Mouse (Mus musculus) midbrain, embryonic 10.5 days (tissue): ENCODE results near the gene 4930507D05Rik. TPM values are rescaled to one million over a fixed set of nuclear protein-coding genes. Genes with fewer than 3 reads are reported as not detected.
"Not testable (repeated sequence)": the region's sequence is repeated elsewhere in the genome, so short reads cannot be mapped to it uniquely, and the experiment has no call there.

ENCODE experiments used
- DNase-seq: peaks from one replicate; pipeline ENCODE4 v3.0.0-alpha.2; 2017; ENCODE audit warnings: low spot score
- H3K27ac ChIP-seq: fragments of 300-500 bp; sonication (generic); replicated peaks from 2 replicates; pipeline ENCODE4 v1.5.1; 2016; ENCODE audit warnings: mild to moderate bottlenecking
- H3K27me3 ChIP-seq: fragments of 300-500 bp; sonication (generic); 2 replicates; pipeline ENCODE4 v1.6.1; 2016; ENCODE audit warnings: low read depth, mild to moderate bottlenecking; ENCODE audit not compliant: poor library complexity, severe bottlenecking
- H3K36me3 ChIP-seq: fragments of 300-500 bp; sonication (generic); 2 replicates; pipeline ENCODE4 v1.6.1; 2016; ENCODE audit warnings: mild to moderate bottlenecking, moderate library complexity
- H3K4me1 ChIP-seq: fragments of 300-500 bp; sonication (generic); 2 replicates; pipeline ENCODE4 v1.6.1; 2016
- H3K4me3 ChIP-seq: fragments of 300-500 bp; sonication (generic); 2 replicates; pipeline ENCODE4 v1.5.1; 2016; ENCODE audit warnings: mild to moderate bottlenecking, moderate library complexity
- H3K9me3 ChIP-seq: fragments of 300-500 bp; sonication (generic); replicated peaks from 2 replicates; pipeline ENCODE4 v1.6.1; 2016; ENCODE audit warnings: mild to moderate bottlenecking
- WGBS: fragments of 180-500 bp; shearing (Covaris S2); methylation state at CpG from one replicate; pipeline ENCODE4 v1.1.7; 2016; 5-methylcytosine and 5-hydroxymethylcytosine counted together
- polyA plus RNA-seq: library from polyadenylated mRNA; unstranded; fragments of >200 nt; fragmentation: Nextera tagmentation; extraction: Ambion mirVana; gene quantifications from 2 replicates; pipeline ENCODE4 v1.2.1, GENCODE M21; 2016

The 4930507D05Rik gene
- polyA plus RNA-seq, 1 experiment from 2014 or later = 1.0 TPM

DNA sequence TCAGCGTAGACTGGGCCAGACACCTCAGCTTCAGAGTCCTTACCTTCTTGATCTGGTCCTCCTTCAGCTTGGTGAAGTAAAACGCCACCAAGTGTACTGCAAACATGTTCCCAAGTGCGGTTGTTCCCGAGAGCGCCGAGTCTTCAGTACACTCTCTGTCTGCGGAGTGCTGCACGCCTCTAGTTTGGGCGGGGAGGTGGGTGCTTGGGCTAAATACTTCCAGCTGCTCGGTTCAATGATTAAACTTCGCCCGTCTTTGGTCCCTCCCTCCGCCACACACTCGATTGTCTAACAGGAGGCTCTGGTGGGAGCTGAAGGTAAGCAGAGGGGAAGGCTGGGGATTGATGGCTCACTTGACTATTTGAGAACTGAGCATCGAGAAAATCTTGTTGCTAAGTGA, 27.0 kb upstream of the 4930507D05Rik start, which contains the start of gene Hkdc1:
Gene Hkdc1 (minus strand): TSS at position 237 of the 400 bp plus-strand sequence.
- H3K27ac ChIP-seq = no peak within 1 kb of the TSS
- 51% methylated on average over 15 of the region's 15 CpGs for WGBS
- no peaks in the 10 kb centered on the region for H3K27me3 ChIP-seq
- peaks cover 8% of the 10 kb centered on the region; the same call in 1 of the 2 replicates for H3K4me1 ChIP-seq
- H3K4me3 ChIP-seq = no peak within 1 kb of the TSS
- no peaks in the 10 kb centered on the region for H3K9me3 ChIP-seq
- H3K36me3 ChIP-seq = no peaks in the 10 kb centered on the region
- DNase-seq = no peak

DNA sequence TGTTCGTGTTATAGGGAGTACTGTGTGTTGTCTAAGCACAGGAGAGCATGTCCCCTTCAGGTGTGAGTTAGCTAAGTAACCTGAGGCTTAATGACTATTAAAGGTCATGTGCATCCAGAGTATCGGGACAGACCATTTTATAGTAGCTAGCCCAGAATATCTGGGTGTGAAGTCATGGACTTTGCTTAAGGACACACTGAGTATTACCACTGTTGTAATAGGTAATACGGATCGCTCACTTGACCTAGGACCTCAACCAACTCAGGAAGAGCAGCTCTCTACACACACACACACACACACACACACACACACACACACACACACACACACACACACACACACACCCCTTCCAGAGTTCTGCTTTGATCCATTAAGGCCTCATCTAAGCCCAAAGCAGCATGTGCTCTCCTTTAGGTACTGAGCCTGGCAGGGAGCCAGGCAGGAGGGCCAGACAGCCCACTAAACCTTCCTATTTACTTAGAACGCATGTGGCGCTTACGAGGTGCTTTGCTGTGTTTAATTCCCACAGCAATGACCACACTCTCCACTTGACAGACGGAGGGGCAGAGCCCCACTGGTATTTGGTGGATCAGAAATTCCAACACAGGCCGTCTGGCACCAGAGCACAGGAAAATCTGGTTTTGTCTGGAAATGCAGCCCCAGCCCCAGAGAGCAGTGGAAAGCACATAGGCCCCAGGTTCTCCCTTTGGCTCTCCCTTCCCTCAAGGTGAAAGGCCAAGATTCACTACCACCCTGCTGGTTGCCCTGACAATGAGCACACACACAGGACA, 24.0 kb upstream of the 4930507D05Rik start:
- no peak overlapping the region for H3K27ac ChIP-seq
- no peak for DNase-seq
- 0 out of 2 replicates have a peak, but pooled peaks cover 8% of the 10 kb centered on the region for H3K4me1 ChIP-seq
- H3K4me3 ChIP-seq = no peak overlapping the region
- H3K9me3 ChIP-seq = no peaks in the 10 kb centered on the region
- WGBS = 54% methylated on average over 9 of the region's 9 CpGs
- no peaks in the 10 kb centered on the region for H3K27me3 ChIP-seq
- H3K36me3 ChIP-seq = peaks cover 28% of the 10 kb centered on the region

DNA sequence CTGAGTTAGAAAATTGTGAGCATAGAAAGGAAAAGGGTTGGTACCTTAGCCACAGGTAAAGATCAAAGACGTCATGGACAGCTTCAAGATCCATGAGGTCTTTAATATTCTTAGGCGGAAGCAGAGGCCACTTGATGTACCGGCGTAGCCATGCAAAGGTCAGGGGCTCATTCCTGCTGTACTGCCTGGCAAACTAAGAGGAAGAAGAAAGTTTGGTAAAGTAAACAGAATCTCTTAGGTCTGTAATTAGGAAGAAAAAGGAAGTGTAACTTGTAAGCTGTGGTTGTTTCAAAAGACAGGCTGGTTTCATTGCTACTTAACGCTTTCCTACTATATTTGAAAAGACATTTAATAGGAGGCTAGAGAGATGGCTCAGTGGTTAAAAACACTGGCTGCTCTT, 18.9 kb upstream of the 4930507D05Rik start:
- WGBS = 96% methylated on average over 5 of the region's 5 CpGs
- H3K36me3 ChIP-seq = peaks cover 79% of the 10 kb centered on the region
- no peaks in the 10 kb centered on the region for H3K27me3 ChIP-seq
- DNase-seq = no peak
- no peaks in the 10 kb centered on the region for H3K9me3 ChIP-seq
- H3K4me3 ChIP-seq = no peak overlapping the region
- H3K27ac ChIP-seq = no peak overlapping the region
- 0 out of 2 replicates have a peak, but pooled peaks cover under 1% of the 10 kb centered on the region for H3K4me1 ChIP-seq

DNA sequence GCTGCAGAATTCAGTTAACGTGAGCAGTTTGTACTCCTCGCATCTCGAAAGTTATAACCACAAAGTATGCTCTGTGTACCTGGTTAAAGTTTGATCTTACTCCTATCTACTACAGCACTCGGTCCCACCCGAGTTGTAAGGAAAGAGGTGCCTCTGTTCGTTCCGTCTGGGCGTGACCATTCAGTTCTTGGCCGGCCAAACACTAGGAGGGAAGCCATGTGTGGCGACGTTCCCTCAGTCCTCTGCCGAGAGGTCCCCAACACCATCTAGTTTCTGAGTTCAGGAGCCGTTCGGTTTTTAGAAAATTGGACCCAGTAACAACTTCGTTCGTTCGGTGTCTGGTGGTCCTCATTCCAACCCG, 971 bp downstream of the 4930507D05Rik start:
- 45% methylated on average over 18 of the region's 18 CpGs for WGBS
- H3K27me3 ChIP-seq = no peaks in the 10 kb centered on the region
- H3K9me3 ChIP-seq = no peaks in the 10 kb centered on the region
- peaks cover 19% of the 10 kb centered on the region for H3K4me1 ChIP-seq
- peaks cover 35% of the 10 kb centered on the region for H3K36me3 ChIP-seq
- peak overlapping the region; percentile 99 for H3K27ac ChIP-seq
- H3K4me3 ChIP-seq = peak overlapping the region; percentile 92
- no peak for DNase-seq

DNA sequence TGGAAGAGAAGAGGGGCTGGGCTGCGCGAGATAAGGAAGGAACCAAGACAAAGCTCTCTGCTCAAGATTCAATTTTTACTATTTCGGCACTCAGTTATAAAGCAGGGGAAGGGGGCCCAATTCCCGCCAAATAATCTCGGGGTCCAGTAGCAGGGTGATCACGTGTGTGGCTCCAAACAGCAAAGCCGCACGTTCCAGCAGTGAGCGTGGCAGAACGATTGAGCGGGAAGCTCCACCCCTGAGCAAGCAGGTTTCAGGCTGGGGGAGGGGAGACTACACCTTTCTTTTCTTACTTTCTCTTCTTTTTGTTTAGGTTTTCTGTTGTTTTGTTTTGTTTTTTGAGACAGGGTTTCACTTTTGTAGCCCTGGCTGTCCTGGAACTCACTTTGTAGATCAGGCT, 2.7 kb downstream of the 4930507D05Rik start:
- Histone ChIP-seq H3K4me1 (peaks cover 19% of the 10 kb centered on the region), H3K36me3 (peaks cover 35% of the 10 kb centered on the region)
- not testable (repeated sequence) for H3K27ac ChIP-seq, DNase-seq, H3K9me3 ChIP-seq, H3K27me3 ChIP-seq, H3K4me3 ChIP-seq
- WGBS = 69% methylated on average over 11 of the region's 11 CpGs

DNA sequence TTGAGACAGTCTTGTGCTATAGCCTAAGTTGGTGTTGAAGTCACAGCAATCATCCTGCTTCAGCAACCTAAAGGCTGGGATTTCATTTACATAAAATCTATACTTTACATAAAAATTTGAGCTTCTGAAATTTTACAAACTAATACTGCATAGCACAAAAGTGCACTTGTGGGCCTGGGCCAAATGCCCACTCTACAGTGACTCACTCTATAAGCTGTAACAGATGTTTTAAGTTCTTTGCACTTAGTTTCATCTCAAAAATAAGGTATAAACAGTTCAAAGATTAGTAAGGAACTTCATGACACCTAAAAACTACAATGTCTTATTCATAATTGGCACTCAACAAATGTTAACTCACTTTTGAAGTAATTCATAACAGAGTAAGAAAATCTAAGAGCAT, 12.0 kb downstream of the 4930507D05Rik start:
- Histone ChIP-seq H3K36me3 (peaks cover 86% of the 10 kb centered on the region), H3K4me1 (no peaks in the 10 kb centered on the region), H3K27ac (no peak overlapping the region), H3K4me3 (no peak overlapping the region), H3K9me3 (no peaks in the 10 kb centered on the region), H3K27me3 (no peaks in the 10 kb centered on the region)
- no peak for DNase-seq

DNA sequence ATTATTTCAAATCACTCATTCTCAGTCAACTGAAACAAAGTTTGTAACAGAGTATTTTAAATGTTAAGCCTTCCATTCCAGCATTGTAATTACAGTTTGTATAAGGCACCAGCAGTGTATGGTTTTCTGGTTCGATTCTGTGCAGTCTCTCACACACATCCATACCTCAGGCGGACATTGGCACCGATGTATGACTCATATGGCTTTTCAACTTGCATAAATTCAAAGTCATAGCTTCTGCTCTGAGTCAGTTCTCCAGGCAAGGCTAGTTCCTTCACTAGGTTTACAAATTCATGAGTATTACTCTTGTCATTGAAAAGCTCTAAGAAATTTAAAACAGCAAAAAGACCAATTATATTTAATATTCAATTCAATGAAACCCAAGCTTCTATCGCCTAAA, 20.4 kb downstream of the 4930507D05Rik start:
- H3K4me1 ChIP-seq = peaks cover 2% of the 10 kb centered on the region; the same call in 1 of the 2 replicates
- no peak overlapping the region for H3K4me3 ChIP-seq
- H3K27me3 ChIP-seq = no peaks in the 10 kb centered on the region
- DNase-seq = no peak
- no peaks in the 10 kb centered on the region for H3K9me3 ChIP-seq
- H3K27ac ChIP-seq = no peak overlapping the region
- H3K36me3 ChIP-seq = peaks cover 39% of the 10 kb centered on the region
- 92% methylated on average over 4 of the region's 4 CpGs for WGBS

DNA sequence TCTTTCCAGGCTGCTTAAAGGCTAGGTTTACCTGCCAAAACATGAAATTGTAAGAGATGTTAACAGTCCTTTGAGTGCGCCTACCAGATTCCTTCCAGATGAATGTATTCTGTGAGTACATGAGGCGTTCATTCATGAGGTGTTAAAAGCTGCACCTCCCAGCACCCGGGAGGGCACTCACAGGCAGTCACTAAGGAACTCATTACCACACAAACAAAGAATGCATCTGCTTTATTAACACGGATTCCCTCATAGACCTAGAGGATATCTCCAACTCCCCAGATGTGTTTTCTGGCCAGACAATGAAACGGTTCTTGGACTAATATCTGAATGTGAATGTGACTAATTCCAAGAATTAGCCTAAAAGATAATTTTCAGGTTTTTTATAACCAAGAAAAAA, 21.8 kb downstream of the 4930507D05Rik start:
- no peak for DNase-seq
- H3K4me3 ChIP-seq = no peak overlapping the region
- H3K27ac ChIP-seq = no peak overlapping the region
- H3K27me3 ChIP-seq = no peaks in the 10 kb centered on the region
- peaks cover 42% of the 10 kb centered on the region for H3K36me3 ChIP-seq
- WGBS = 78% methylated on average over 5 of the region's 5 CpGs
- peaks cover 2% of the 10 kb centered on the region; the same call in 1 of the 2 replicates for H3K4me1 ChIP-seq
- no peaks in the 10 kb centered on the region for H3K9me3 ChIP-seq

DNA sequence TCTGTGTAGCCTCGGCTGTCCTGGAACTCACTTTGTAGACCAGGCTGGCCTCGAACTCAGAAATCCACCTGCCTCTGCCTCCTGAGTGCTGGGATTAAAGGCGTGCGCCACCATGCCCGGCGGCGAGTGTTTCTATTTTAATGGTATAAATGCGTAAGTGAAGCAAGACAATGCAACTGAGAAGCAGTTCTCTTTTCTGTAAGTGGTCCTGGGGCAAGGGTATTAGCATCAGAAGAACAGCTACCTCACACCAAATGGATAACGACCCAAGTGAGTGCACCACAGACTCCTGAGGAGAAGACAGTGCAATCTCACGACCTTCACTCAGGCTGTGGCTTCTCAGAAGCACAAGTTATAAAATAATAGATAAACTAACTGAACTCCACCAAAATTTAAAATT, 25.7 kb downstream of the 4930507D05Rik start:
- peaks cover 2% of the 10 kb centered on the region; the same call in 1 of the 2 replicates for H3K4me1 ChIP-seq
- DNase-seq = no peak
- H3K36me3 ChIP-seq = peaks cover 23% of the 10 kb centered on the region
- H3K4me3 ChIP-seq = no peak overlapping the region
- H3K27me3 ChIP-seq = no peaks in the 10 kb centered on the region
- 91% methylated on average over 10 of the region's 10 CpGs for WGBS
- H3K27ac ChIP-seq = no peak overlapping the region
- no peaks in the 10 kb centered on the region for H3K9me3 ChIP-seq

DNA sequence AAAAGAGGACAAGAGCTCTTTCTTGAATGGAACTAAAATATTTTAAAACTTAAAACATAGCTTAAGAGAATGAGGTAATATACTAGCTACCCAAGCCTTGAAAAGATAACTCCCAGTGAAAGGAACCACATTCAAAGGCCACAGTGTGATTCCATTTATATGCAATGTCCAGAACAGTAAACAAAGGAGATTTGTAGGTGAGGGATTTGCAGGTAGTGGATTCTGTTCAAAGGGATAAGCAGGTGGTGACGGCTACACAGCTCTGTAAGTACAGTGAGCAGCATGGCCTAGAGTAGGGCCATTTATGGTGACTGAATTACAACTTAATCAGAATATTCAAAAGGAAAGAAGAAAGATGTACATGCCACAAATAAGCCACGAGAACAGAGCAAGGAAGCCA, 27.7 kb downstream of the 4930507D05Rik start:
- Histone ChIP-seq H3K4me1 (no peaks in the 10 kb centered on the region), H3K27ac (no peak overlapping the region), H3K9me3 (no peaks in the 10 kb centered on the region), H3K36me3 (peaks cover 23% of the 10 kb centered on the region), H3K4me3 (no peak overlapping the region), H3K27me3 (no peaks in the 10 kb centered on the region)
- WGBS = 79% methylated on average over 2 of the region's 2 CpGs
- DNase-seq = no peak

DNA sequence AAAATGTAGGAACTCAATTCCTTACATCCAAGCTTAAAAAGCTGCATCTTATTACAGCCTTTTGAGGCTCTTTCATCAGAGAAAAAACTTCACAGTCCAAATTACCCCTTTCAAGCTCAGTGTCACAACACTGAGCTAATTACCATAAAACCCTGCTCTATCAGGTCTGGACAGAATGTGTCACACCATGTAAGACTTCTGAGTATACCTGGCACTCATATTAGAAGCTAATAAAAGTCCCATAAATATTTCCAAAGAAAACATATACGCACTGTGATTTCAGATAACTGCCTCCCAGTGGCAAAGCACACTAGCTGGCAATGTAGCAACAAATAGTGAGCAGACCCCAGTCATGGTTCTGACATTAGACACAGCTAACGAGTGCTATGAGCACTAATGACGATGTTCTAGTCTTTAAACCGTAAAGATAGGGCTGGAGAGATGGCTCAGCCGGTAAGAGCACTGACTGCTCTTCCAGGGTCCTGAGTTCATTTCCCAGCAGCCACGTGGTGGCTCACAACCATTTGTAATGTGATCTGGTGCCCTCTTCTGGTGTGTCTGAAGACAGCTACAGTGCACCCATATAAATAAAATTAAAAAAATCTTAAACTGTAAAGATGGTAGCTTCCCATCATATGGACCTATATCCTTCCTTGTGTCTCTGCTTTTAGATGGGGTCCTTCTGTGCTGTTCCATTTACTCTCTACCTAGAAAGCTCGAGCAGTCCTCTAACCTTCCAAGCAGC, 32.0 kb downstream of the 4930507D05Rik start:
- H3K27ac ChIP-seq = no peak overlapping the region
- H3K4me3 ChIP-seq = no peak overlapping the region
- peaks cover 5% of the 10 kb centered on the region for H3K4me1 ChIP-seq
- no peaks in the 10 kb centered on the region for H3K27me3 ChIP-seq
- peaks cover 7% of the 10 kb centered on the region for H3K36me3 ChIP-seq
- no peaks in the 10 kb centered on the region for H3K9me3 ChIP-seq
- DNase-seq = no peak
- WGBS = 75% methylated on average over 7 of the region's 7 CpGs

DNA sequence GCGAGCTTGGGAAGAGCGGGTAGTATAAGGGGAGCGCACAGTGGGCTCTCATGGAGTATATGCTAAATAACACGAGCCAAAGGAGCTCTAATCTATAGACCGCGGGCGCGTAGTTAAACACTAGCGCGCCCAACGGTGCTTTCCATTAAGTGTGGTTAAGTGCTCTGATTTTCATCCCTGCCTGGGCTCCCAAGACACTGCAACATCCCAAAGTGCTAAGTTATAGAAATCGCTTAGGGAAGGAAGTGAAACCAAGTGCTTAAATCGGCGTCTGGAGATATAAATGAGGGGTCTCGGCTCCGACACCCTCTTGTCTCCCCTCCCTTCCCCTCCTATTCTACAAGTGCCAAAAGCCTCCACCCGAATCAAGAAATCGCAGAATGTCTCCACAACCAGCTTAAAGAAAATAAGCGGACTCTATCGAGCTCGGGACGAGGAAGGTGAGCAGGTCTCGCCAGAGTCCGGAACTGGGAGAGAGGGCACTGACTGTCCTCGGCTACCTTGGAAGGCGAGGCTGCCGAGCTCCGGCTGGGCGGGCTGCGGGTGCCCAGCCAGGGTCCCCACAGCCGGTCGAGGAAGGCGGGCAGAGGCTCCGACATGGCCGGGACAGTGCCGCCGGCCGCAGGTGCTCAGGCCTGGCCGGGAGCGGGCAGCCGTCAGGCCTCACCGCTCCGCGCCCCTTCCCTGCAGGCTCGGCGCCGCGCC, 36.7 kb downstream of the 4930507D05Rik start:
- no peaks in the 10 kb centered on the region for H3K27me3 ChIP-seq
- no peaks in the 10 kb centered on the region for H3K36me3 ChIP-seq
- under 1% methylated on average over 48 of the region's 48 CpGs for WGBS
- no peaks in the 10 kb centered on the region for H3K9me3 ChIP-seq
- peak overlapping the region; percentile 91 for H3K27ac ChIP-seq
- DNase-seq = no peak
- peak overlapping the region; percentile 96 for H3K4me3 ChIP-seq
- H3K4me1 ChIP-seq = peaks cover 13% of the 10 kb centered on the region
